Mouse (Mus musculus) liver, postnatal 0 days (tissue): ENCODE results near the gene Timm8a2.

Source experiments
- CTCF ChIP-seq: sonication (generic); IDR thresholded peaks from 2 replicates; pipeline ENCODE4 v1.5.1; 2016; ENCODE audit warnings: antibody characterized with exemption, low read depth
- EP300 ChIP-seq: IDR thresholded peaks from 2 replicates; pipeline ENCODE4 v1.6.1; 2016; ENCODE audit warnings: antibody characterized with exemption, low read depth, mild to moderate bottlenecking

- TF ChIP-seq CTCF, result no peak
- no peak for TF ChIP-seq EP300
Observed at GRCm38 (mm10) chr14:122069948-122070347, 35.5 kb downstream of the Timm8a2 start.
